Mouse (Mus musculus) bone marrow macrophage, adult 2 months (primary cell): ENCODE results near the gene Acp5.

Experiments
- CTCF ChIP-seq: IDR thresholded peaks from 2 replicates; pipeline ENCODE4 v1.5.1; 2012; ENCODE audit warnings: low read depth, mild to moderate bottlenecking, low read length, moderate library complexity
- POLR2A ChIP-seq: IDR thresholded peaks from 2 replicates; pipeline ENCODE4 v1.6.1; 2012; ENCODE audit warnings: mild to moderate bottlenecking, low read depth, low read length, borderline replicate concordance

GRCm38 (mm10) chr9:22139746-22140145 is 4.2 kb upstream of the Acp5 start:
- TF ChIP-seq CTCF, result no peak
- no peak for TF ChIP-seq POLR2A
